Mouse (Mus musculus) cortical plate, adult 2 months (tissue): ENCODE data around the gene Prdx4. TPM values are rescaled to one million over a fixed set of nuclear protein-coding genes. Genes with fewer than 3 reads are reported as not detected.

ENCODE experiments used
- H3K27ac ChIP-seq: fragments of 200-500 bp; 2 replicates; pipeline ENCODE4 v1.5.1; 2012; ENCODE audit warnings: low read length, control low read depth, inconsistent platforms; ENCODE audit not compliant: insufficient read depth
- H3K4me1 ChIP-seq: fragments of 200-500 bp; 2 replicates; pipeline ENCODE4 v1.6.1; 2011; ENCODE audit warnings: low read length; ENCODE audit not compliant: control insufficient read depth, insufficient read depth
- H3K4me3 ChIP-seq: fragments of 200-500 bp; 2 replicates; pipeline ENCODE4 v1.5.1; 2011; ENCODE audit warnings: mild to moderate bottlenecking, low read length, control low read depth; ENCODE audit not compliant: insufficient read depth
- CTCF ChIP-seq: fragments of 200-500 bp; IDR thresholded peaks from 2 replicates; pipeline ENCODE4 v1.5.1; 2011; ENCODE audit warnings: mild to moderate bottlenecking, control low read depth, low read length; ENCODE audit not compliant: insufficient read depth; ENCODE audit errors: extremely low read depth
- POLR2A ChIP-seq: fragments of 200-500 bp; IDR thresholded peaks from 2 replicates; pipeline ENCODE4 v1.6.1; 2011; ENCODE audit warnings: mild to moderate bottlenecking, low read length, control low read depth; ENCODE audit not compliant: insufficient read depth; ENCODE audit errors: extremely low read depth
- polyA plus RNA-seq: library from polyadenylated mRNA; depleted of rRNA; stranded (reverse); fragments of >200 nt; gene quantifications from 2 replicates; pipeline ENCODE4 v1.2.3, GENCODE M21; 2012; rRNA removed

Prdx4 gene
- polyA plus RNA-seq, 1 experiment: 35.8 TPM

- Histone ChIP-seq H3K4me3 (no peak overlapping the region), H3K27ac (no peak overlapping the region), H3K4me1 (no peaks in the 10 kb centered on the region)
- TF ChIP-seq POLR2A (no peak), CTCF (no peak)
Observed at GRCm38 (mm10) chrX:155280427-155281044, 60.0 kb downstream of the Prdx4 start.

- TF ChIP-seq CTCF: no peak
- no peak for TF ChIP-seq POLR2A
- Histone ChIP-seq H3K27ac (no peak overlapping the region), H3K4me1 (no peaks in the 10 kb centered on the region), H3K4me3 (no peak overlapping the region)
Observed at GRCm38 (mm10) chrX:155278483-155278882, 62.1 kb downstream of the Prdx4 start.

Other genes with a start within 250 kb of the Prdx4 start
- not detected in 2 replicates for gene Magea2, start 247.1 kb downstream of the Prdx4 start, polyA plus RNA-seq
- gene Cldn34b2, start 212.3 kb downstream of the Prdx4 start, polyA plus RNA-seq: not detected in 2 replicates
- 97.3 and 98.1 TPM in 2 replicates for gene Sat1, start 124.3 kb downstream of the Prdx4 start, polyA plus RNA-seq
- gene Acot9, start 78.3 kb downstream of the Prdx4 start, polyA plus RNA-seq: 16.3 and 18.0 TPM in 2 replicates